Comparison of ENCODE assay signal across 16 mouse cellular contexts in genomic region chr13:55437111-55437629, GRCm38 (mm10). TPM values are rescaled to one million over a fixed set of nuclear protein-coding genes. Genes with fewer than 3 reads are reported as not detected.
DNase-seq lines count a peak whose midpoint lies in the region; TF ChIP-seq lines count a peak whose summit lies in the region.
"Not testable (repeated sequence)": the region's sequence is repeated elsewhere in the genome, so short reads cannot be mapped to it uniquely, and the experiment has no call there.
"Had no signal": no experiment of that assay in that cellular context is flagged by ENCODE, and none has a peak within 500 bp of the region (broad histone marks: within the 10 kb centered on the region; RNA-seq: fewer than 3 reads in every experiment).

No protein-coding gene starts in this region.

- TF ChIP-seq POLR2A in spleen, adult 2 months (IDR thresholded peaks at IDR 0.05; ENCODE audit: low read depth, low read length) = not testable (repeated sequence)

- not testable (repeated sequence) for H3K4me3 ChIP-seq in spleen, adult 2 months (ENCODE audit: extremely low read depth, insufficient read depth, insufficient read length)

- peak overlapping the region; percentile 52; the same call in 1 of the 2 replicates for H3K27ac ChIP-seq in spleen, adult 2 months (ENCODE audit: insufficient read depth, low read length)

- H3K27me3 ChIP-seq in spleen, adult 2 months (ENCODE audit: control insufficient read depth, insufficient read depth, low read length); splenic B cell, adult 2 months (ENCODE audit: control insufficient read depth, insufficient read depth, low read length, poor library complexity, severe bottlenecking): not testable (repeated sequence)

- H3K4me1 ChIP-seq in spleen, adult 2 months (ENCODE audit: control insufficient read depth, insufficient read depth, insufficient read length) = peaks cover 18% of the 10 kb centered on the region; the same call in 1 of the 2 replicates

- WGBS in spleen, adult 2 months = 16% methylated on average over 15 of the region's 15 CpGs

- TF ChIP-seq CTCF in spleen, adult 2 months (IDR thresholded peaks at IDR 0.05; ENCODE audit: extremely low read depth, insufficient read depth, insufficient read length, insufficient replicate concordance) = not testable (repeated sequence)

- H3K36me3 ChIP-seq in spleen, adult 2 months (ENCODE audit: control insufficient read depth, insufficient read depth, low read length); splenic B cell, adult 2 months (ENCODE audit: control insufficient read depth, insufficient read depth, low read length, poor library complexity, severe bottlenecking): not testable (repeated sequence)

- DNase-seq in B cell, adult 2 months = peak; percentile 56
- DNase-seq in T-cell, adult 2 months (ENCODE audit: low spot score) = peak; percentile 38
- peak; percentile 2 for DNase-seq in kidney, postnatal 10 days
- not testable (repeated sequence) for DNase-seq in spleen, adult 2 months (ENCODE audit: low read depth in 1 of 2, low spot score in 2 of 2)
- peak; percentile 56 for DNase-seq in splenic B cell, adult 2 months (ENCODE audit: low read depth, low spot score)

RNA-seq across cellular contexts. Expression of gene Grk6, which starts 7.7 kb away (rescaled TPM):
- polyA plus RNA-seq in spleen, adult 2 months (2012; rRNA removed) = 189 and 229 TPM in 2 replicates

RNA-seq across cellular contexts. Expression of gene F12, which starts 10.6 kb away (rescaled TPM):
- polyA plus RNA-seq in spleen, adult 2 months (2012; rRNA removed) = 0.64 and 1.6 TPM in 2 replicates
- polyA plus RNA-seq: C2C12; embryonic facial prominence, embryonic 11.5 days; forebrain, embryonic 10.5 days; forebrain, embryonic 12.5 days; forebrain, embryonic 14.5 days; forebrain, embryonic 16.5 days; Patski had no signal

RNA-seq across cellular contexts. Expression of gene Pfn3, which starts 22.1 kb away (rescaled TPM):
- not detected in 2 replicates for polyA plus RNA-seq in spleen, adult 2 months (2012; rRNA removed)
- polyA plus RNA-seq: adrenal gland, adult 2 months; C2C12; embryonic facial prominence, embryonic 11.5 days; embryonic facial prominence, embryonic 13.5 days; embryonic facial prominence, embryonic 15.5 days; erythroblast, embryonic 14.5 days; forebrain, embryonic 10.5 days; forebrain, embryonic 12.5 days; Patski had no signal

RNA-seq across cellular contexts. Expression of gene Prr7, which starts 26.9 kb away (rescaled TPM):
- polyA plus RNA-seq in spleen, adult 2 months (2012; rRNA removed) = 16.2 and 33.9 TPM in 2 replicates

RNA-seq across cellular contexts. Expression of gene Slc34a1, which starts 39.2 kb away (rescaled TPM):
- 0.87 and 2.2 TPM in 2 replicates for polyA plus RNA-seq in spleen, adult 2 months (2012; rRNA removed)
- polyA plus RNA-seq: adrenal gland, adult 2 months; C2C12; embryonic facial prominence, embryonic 11.5 days; embryonic facial prominence, embryonic 13.5 days; erythroblast, embryonic 14.5 days; forebrain, embryonic 10.5 days; forebrain, embryonic 12.5 days; forebrain, embryonic 14.5 days; forebrain, embryonic 16.5 days; Patski had no signal
